Mouse (Mus musculus): ENCODE measurements around the gene Spg21.

Gene Spg21

DNA sequence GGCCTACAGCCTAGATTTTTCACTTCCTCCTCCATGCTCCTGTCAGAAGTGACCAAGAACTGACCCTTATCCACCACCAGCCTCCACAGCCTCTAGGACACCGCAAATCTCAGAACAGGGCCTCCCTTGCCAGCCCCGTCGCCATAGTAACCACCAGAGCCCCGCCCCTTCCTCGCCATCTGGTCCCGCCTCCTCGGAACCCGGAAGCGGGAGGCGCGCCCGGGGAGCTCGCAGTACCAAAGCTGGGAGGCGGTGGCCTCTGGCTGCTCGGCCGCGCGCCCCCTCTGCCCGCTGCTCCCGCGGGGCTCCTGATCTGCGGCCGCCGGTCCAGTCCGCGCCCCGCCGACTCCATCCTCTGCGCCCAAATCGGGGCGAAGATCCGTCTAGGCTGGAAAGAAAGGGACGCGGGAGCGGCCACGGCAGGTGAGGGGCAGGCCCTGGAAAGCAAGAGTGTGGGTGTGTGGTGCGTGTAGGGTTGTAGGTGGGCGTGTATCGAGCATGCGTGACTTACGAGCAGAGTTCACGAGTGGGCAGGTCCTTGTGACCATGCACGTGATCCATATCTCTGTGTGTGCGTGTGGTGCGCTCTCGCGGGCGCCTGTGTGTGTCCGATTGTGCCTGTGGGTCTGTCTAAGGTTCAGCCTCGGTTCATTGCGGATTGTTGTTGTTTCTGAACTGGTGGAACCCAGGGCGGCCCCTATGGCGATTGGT lies at the start of gene Spg21:
TSS of gene Spg21 (plus strand) at position 216 of the 711 bp plus-strand sequence.
- peak; percentile 94 for DNase-seq (ENCODE audit: low spot score)

DNA sequence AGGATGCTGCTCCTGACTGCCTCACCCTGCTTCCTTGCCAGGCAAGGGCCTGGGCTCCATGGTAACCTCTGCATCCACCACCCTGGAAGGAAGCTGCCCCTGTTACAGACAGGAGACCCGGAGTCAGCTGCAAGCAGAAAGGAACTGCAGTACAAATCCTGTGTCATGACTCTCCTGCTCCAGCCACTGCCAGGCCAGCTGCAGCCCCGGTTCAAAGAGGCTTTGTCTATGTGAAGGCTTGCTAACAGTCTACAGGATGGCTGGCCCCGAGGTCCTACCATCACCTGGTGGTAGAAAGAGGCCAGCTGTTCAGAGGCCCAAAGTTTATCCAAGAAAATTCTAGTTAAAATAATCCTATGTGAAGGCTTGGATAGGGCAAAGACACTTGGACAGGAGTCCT lies 49.4 kb upstream of the Spg21 start:
- no peak for DNase-seq (ENCODE audit: low spot score)

DNA sequence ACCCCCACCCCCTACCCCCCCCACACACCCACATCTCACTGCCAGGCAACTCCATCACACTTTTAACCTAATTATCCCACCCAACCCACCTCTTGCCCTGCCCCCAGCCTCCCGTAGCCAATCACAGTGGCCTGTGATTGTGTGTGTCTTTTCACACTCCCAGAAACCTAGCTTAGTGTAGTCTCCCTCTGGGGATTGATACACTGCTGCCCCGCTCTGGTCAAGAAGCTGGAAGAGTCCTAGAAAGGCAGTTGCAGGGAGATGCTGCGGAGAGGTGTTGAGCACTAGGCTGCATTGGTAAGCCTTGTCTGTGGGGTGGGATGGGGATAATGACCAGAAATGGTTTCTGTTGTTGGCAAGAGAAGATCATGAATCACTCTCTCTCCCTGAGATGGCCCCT lies 43.0 kb upstream of the Spg21 start:
- DNase-seq (ENCODE audit: low spot score) = peak; percentile 40

DNA sequence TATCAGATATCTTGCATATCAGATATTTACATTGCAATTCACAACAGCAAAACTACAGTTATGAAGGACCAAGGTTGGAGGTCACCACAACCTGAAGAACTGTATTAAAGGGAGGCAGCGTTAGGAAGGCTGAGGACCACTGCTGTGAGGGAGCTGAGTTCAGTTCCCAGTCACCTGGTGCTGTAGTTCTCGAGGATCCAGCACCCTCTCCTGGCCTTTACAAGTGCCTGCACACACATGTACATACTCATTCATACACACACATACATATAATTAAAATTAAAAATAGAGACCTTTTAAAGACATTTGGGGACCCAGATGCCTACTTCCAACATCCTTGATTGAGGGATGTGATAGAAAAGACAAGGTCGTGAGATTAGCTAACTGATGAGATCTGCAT lies 41.1 kb upstream of the Spg21 start:
- no peak for DNase-seq (ENCODE audit: low spot score)

DNA sequence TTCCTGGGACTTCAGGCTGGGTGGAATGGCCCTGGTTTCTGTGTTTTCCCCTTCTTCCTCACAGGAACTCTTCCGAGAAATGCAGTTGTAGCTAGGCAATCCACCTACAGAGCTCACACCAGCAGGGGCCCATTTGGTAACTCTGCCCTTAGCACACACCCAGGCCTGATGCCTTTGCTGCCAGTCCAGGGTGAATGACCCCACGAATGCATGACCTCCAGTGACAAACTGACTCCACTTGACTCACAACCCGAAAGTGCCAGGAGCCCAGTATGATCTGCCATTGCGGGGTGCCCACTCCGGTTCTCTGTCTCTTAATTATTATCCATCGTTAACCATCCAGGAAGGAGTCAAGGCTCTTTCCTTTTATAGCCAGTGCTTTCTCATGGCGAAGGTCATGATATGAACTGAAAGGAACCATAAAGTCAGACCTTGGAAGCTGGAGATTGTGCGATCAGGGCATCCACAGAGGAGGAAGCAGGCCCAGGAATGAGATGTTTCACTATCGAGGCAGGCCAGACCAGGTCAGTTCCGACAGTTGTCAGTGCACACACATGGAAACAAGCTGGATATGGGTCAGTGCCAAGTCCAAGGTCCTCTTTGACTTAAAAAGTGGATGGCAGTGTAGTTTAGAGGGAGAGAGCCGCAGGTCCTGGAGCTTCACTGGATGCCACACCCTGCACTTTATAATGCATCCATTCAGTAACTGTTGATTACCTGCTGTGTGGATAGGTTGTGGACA lies 37.8 kb upstream of the Spg21 start, which contains the start of gene Slc51b:
TSS of gene Slc51b (minus strand) at position 196 of the 742 bp plus-strand sequence.
- DNase-seq (ENCODE audit: low spot score) = no peak

DNA sequence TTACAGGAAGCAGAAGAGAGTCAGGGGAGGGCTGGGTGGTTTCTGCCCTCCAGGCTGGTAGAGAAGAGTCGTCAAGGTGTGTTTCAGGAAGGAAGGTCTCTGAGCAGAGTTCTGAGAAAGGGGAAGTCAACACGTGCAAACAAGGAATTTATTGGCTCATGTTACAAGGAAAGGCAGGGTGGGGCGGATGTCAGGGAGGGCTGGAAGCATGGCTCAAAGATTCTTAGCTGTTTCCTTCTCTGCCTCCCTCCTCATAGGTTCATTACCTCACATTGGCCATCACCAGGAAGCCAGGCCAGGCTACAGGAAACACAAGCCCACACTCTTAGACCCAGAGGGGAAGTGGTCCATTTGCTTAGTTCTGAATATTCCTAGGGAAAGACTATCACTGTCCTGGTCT lies 36.4 kb upstream of the Spg21 start:
- DNase-seq (ENCODE audit: low spot score) = no peak

DNA sequence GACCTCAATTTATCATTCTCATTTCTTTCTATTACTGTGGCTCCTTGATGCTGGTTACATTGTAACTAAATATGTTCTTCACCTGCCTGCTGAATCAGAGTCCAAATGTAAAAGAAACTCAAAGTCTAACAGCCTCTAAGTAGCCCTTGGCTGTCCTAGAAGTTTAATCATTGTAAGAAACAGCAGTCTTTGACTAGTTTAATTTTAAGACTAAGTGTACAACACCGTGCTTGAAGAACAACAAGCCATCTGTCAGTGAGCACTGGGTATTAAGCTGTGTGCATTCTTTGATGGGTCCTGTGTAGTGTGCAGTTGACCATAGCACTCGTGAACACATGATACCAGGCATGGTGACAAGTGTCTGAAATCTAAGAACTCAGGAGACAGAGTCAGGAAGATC lies 33.2 kb upstream of the Spg21 start:
- DNase-seq (ENCODE audit: low spot score) = no peak

DNA sequence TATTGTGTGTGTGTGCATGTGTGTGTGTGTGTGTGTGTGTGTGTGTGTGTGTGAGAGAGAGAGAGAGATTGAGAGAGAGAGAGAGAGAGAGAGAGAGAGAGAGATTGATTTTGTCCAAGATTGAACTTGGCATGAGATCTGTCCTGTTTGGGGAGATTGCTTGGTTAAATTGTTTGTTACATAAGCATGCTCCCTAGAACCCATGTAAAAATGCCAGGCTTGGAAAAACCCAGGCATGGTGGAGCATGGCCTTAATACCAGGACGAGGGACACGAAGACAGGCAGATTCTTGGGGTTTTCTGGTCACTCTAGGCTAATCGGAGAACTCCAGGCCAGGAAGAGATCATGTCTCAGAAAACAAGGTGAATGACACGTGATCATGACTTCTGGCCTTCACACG lies 32.7 kb upstream of the Spg21 start:
- no peak for DNase-seq (ENCODE audit: low spot score)

DNA sequence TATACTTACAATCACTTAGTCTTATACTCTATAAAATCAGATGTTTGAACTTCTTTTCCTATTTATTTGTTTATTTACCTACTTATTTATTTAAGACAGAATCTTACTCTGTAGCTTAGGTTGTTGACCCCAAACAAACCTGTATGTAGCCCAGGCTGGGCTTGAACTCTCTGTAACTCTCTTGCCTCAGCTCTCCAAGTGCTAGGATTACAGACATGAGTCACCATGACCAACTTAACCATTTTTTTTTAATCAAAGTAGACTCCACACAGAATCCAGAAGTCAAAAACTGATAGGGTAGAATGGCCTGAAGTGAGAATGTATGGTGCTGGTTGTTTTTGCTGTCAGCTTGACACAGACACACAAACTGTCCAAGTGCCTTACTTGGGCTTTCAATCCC lies 30.3 kb upstream of the Spg21 start:
- DNase-seq (ENCODE audit: low spot score) = no peak

DNA sequence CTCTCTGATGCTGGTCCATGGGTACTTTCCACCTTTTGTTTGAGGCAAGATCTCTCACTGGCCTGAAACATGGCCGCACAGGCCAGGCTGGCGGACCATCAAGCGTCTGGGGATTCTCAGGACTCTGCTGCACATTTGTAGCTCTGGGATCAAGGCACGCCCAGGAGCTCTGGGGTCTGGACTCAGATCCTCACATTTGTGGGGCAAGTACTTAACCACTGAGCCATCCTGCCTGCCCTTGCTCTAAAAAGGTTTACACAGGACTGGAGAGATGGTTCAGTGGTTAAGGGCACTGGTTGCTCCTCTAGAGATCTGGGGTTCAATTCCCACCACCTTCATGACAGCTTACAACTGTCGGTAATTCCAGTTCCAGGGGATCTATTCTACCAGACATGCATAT lies 29.8 kb upstream of the Spg21 start:
- DNase-seq (ENCODE audit: low spot score) = no peak

DNA sequence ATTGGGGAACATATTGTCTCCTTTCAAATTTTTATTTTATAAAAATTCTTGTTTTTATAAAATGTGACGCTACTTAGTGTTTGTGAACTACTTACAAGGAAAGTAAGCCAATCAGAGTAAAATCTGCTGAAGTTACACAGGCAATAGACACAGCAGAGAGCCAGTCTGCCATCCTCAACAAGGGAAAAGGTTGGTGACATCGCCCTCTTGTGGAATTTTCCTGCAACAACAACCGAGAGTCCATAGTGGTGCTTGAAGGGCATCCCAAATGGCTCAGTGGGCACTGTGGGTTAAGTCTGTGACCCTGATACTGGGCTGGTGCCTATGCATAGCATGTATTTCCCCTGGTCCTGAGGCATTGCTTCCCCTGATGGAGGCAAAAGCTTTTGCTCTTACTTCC lies 28.5 kb upstream of the Spg21 start:
- DNase-seq (ENCODE audit: low spot score) = peak; percentile 94

DNA sequence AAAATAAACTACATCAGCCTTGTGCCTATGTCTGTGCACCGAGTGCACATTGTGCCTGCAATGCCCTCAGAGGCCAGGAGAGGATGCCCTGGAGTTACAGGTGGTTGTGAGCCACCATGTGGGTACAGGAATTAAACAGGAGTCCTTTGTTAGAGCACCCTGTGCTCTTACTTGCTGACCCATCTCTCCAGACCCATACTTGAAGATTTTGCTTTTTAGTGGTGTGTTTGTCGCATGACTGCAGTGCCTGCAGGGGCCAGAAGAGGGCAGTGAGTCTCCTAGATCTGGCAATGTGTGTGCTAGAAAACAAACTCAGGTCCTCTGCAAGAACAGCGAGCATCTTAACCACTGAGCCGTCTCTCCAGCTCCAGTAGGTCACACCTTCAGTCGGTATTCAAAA lies 26.6 kb upstream of the Spg21 start:
- DNase-seq (ENCODE audit: low spot score) = peak; percentile 26

DNA sequence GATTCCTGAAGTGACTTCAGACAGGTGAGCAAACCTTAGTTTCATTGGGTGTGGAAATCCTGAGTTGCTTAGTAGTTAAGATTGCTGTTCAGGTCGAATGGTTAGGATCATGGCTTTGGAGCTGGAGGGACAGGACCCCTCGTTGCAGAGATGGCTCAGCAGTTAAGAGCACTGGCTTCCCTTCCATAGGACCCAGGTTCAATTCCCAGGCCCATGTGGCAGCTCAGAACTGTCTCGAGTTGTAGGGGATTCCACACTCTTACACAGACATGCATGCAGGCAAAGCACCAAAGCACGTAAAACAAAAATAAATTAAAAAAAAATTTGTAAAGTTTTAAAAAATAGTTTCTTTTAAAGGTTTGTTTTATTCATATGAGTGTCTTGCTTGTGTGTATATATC lies 25.5 kb upstream of the Spg21 start:
- DNase-seq (ENCODE audit: low spot score) = no peak

DNA sequence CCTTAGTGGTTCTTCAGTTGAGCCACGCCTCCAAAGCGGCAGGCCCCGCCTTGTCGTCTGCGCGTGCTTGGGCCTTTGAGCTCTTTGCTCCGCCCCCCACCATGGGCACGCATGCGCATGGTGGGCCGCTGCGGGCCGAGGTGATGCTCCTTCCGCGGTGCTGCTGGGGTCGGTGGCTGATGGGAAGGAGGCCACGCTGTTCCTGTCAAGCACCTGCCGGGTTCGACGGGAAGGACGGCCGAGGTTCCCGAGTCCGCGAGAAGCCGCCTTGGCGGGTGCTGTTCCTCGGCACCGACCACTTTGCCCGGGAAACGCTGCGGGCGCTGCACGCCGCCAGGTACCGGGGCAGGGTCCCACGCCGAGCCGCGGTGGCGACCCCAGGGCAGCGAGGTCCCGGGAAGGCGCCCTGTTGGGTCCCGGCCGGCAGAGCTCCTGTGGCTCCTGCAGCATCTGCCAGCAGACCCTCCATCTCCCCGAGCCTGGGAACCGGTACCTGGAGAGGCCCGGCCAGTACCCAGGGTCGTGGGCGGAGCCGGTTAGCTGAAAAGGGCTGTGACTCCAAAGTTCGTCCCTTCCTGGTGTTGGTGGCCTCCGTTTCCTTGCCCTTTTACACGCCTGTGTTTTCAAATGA lies 25.0 kb upstream of the Spg21 start, which contains the start of gene Mtfmt:
TSS of gene Mtfmt (plus strand) at position 112 of the 631 bp plus-strand sequence.
- peak; percentile 91 for DNase-seq (ENCODE audit: low spot score)

DNA sequence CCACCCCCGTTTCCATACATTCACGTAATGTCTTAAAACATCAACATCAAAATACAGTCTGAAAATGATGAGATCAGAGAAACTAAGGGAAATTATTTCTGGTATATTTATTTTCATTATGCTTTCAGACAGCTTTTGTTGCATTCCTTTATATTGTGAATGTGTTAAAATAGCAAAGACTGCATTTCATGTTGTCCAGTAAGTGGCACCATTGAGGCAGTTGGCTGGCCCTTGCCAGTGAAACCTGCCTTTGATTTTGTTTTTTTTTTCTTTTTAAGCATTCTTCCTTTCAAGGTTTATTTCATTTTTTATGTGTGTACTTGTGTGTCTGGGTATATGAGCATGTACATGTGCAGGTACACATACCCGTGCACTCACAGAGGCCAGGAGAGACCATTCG lies 16.1 kb upstream of the Spg21 start:
- DNase-seq (ENCODE audit: low spot score) = no peak

DNA sequence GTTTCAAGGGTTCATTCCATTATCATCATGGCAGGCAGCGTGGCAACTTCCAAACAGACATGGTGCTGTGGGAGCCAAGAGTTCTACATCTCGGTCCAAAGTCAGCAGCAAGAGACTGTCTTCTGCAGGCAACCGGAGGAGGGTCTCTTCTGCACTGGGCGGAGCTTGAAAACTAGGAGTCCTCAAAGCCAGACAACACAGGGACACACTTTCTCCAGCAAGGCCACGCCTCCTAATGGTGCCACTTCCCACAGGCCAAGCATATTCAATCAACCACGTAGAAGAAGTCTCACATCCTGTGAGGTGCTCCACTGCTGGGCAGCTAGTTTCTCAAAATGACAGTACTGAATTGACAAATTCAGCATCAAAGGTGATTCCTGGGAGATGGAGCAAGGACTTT lies 12.8 kb upstream of the Spg21 start:
- DNase-seq (ENCODE audit: low spot score) = no peak

DNA sequence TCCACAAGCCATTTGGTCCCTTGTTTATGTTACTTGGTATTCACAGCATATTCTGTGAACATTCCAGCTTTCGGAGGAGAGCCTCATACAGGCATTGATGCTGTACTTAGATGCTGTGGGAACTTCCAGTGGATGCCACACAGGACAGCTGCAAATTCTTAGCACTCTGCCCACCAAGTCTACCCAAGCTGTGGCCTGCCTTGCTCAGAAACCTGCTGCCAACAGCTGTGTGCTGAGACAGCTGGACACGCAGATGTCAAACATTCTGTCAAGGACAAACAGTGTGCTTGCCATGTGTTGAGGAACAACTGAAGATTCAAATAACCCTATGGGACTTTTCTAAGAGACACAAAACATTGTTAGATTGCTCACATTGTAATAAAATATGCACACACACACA lies 1.8 kb upstream of the Spg21 start:
- DNase-seq (ENCODE audit: low spot score) = no peak

DNA sequence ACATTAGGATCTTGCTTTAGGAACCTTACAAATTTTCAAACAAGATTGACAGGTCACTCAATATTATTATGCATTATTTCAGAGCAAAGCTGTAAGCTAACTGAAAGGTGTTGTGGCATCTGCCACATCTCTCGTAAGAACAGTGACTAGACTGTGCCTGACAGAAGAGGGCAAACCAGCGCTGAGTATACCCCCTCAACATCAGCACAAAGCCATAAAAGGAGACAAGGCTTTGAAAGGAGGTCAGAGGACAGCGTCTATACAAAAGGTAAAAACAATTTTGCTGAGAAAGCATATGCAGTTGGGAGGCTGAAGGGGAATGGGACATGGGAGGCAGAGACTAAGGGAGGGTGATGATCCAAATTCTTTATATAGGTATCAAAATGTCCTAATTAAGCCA lies 549 bp upstream of the Spg21 start:
- DNase-seq (ENCODE audit: low spot score) = no peak

DNA sequence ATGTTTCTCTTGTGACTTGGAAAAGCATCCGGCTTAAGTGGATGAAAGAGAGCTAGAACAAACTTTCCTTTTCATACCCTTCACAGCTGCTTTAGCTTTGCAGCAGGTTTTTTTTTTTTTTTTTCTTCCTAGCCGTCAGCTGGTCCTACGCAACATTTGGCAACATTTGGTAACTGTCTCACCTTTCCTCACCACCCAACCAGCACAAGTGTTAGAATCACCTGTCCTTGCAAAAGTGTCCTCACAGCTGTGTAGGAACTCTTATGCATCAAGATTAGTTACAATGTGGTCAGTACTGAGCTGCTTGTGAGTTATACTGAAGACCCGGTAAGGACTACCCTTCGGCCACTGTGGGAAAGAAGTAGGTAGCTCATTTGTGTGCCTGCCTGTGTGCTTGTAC lies 1.8 kb downstream of the Spg21 start:
- DNase-seq (ENCODE audit: low spot score) = no peak

DNA sequence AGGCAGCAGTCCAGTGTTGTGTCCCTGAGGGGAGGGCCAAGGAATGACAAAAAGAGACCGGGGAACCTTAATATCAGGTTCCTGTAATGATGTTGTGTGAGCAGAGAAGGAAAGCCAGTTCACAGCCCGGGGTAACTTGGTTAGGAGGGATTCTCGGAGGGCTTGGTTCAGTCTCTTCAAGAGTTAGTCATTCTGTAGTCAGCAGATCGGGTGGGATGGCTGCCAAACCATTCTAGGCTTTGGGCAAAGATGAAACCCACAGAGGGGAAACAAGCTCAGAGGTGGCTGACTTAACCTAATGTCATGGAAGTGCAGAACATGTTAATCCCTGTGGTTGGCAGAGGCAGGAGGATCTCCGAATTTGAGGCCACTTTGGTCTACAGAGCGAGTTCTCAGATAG lies 3.4 kb downstream of the Spg21 start:
- DNase-seq (ENCODE audit: low spot score) = peak; percentile 79

DNA sequence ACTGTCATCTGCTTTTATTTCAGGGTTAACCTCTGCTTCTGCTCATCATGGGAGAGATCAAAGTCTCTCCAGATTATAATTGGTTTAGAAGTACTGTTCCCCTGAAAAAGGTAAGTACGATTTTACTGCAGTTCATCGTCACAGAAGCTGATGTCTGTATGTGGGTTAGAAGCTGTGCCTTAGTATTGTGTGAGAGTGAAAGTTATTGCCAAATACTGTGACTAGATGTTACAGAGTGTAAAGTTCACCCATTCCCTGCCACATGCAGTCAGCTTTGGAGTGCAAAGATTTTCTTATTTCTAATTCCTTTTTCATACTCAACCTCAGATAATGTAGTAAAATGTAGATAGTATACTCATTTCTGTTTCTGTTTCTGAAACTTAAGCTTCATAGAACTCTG lies 4.5 kb downstream of the Spg21 start:
- peak; percentile 74 for DNase-seq (ENCODE audit: low spot score)

DNA sequence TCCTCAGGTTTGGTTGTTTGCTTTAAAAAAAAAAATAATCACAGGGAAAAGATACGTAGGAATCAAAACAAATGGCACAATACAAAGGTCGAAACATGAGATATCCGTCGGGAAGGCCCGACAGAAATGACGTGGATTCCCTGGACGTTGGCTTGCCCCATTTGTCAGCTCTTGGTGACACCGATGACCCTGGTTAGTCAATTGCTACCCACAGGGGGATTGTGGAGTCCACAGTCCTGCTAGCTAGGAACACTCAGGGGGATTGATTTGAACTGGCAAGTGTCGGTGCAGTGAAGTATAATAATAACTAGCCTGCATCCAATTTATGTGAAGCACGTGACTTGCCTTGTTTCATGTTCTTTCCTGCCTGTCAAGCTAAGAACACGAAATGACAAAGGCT lies 6.9 kb downstream of the Spg21 start:
- no peak for DNase-seq (ENCODE audit: low spot score)

DNA sequence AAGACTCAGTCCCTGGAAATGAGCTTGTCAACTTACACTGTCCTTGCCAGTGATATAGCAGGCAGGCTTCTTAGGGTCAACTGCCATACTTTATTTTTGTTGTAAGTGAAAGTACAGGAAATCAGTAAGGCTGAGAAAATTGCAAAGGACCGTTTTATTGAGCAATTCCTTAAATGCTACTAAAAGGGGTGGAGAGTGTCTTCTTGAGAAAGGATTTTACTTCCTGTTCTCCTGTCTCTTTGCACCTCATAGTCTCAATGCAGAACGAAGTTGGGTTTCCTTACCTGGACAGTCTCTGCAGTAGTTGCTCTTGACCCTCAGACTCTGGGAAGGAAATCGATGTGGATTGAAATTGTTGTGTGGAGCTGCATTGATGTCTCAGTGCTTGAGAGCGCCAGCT lies 12.0 kb downstream of the Spg21 start:
- DNase-seq (ENCODE audit: low spot score) = no peak

All from adipocyte (in vitro differentiated cells).